Comparison of ENCODE assay signal across 19 mouse cellular contexts in the genomic region with DNA sequence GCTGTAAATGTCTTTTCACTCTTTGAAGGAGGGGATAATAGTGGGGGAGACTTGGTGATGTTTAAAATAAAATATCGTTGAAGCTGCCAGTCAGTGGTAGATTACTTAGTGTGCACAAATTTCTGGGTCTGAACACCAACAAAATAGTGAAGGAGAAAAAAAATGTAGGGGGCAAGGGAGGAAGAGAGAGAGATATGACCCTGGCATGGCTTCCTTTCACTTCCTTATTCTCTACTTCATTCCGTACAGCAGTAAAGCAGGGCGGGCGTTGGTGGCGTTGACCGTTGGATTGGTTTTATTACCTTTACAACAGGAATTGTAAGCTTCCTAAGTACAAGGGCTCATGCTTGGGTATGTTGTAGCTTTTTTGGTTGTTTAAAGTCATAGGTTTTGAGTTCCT. TPM values are rescaled to one million over a fixed set of nuclear protein-coding genes. Genes with fewer than 3 reads are reported as not detected.
DNase-seq lines count a peak whose midpoint lies in the region; ATAC-seq and TF ChIP-seq lines count a peak whose summit lies in the region.
"Had no signal": no experiment of that assay in that cellular context is flagged by ENCODE, and none has a peak within 500 bp of the region (broad histone marks: within the 10 kb centered on the region; RNA-seq: fewer than 3 reads in every experiment).

No protein-coding gene starts in this region.

- intact Hi-C loops in left cerebral cortex, postnatal 36 days (cut with DNase I) = no loop called here

- H3K79me2 ChIP-seq in MEL (ENCODE audit: control insufficient read depth, insufficient read depth, low read length, poor library complexity) = peaks cover 28% of the 10 kb centered on the region

- no peak for ATAC-seq in limb, embryonic 14.5 days (ENCODE audit: low FRiP score, low read depth)
- ATAC-seq in intestine, embryonic 15.5 days = no peak
- ATAC-seq: forebrain, embryonic 15.5 days; lung, postnatal 0 days had no signal

- peaks cover 17% of the 10 kb centered on the region for H3K4me1 ChIP-seq in limb, embryonic 14.5 days (ENCODE audit: control insufficient read depth, insufficient read depth, low read length)
- H3K4me1 ChIP-seq in limb, embryonic 10.5 days = peaks cover 21% of the 10 kb centered on the region
- peaks cover 11 to 46% of the 10 kb centered on the region in 2 experiments for H3K4me1 ChIP-seq in MEL (ENCODE audit: control insufficient read depth in 1 of 2, insufficient read depth in 2 of 2, low read length in 2 of 2)
- H3K4me1 ChIP-seq in intestine, embryonic 15.5 days (replicated peaks) = peaks cover 10% of the 10 kb centered on the region
- H3K4me1 ChIP-seq in megakaryocyte, embryonic 14.5 days = peaks cover 79% of the 10 kb centered on the region

- no peaks in the 10 kb centered on the region for H3K36me3 ChIP-seq in limb, embryonic 14.5 days (ENCODE audit: control insufficient read depth, insufficient read depth, low read length)
- H3K36me3 ChIP-seq in limb, embryonic 10.5 days = no peaks in the 10 kb centered on the region; the same call in 1 of the 2 replicates
- H3K36me3 ChIP-seq in MEL (ENCODE audit: control insufficient read depth in 1 of 2, insufficient read depth in 2 of 2, low read length in 2 of 2) = peaks cover 0 to 30% of the 10 kb centered on the region in 2 experiments; a peak in 2 of 4 replicates
- H3K36me3 ChIP-seq in intestine, embryonic 15.5 days = no peaks in the 10 kb centered on the region
- H3K36me3 ChIP-seq in megakaryocyte, embryonic 14.5 days (replicated peaks; ENCODE audit: low read length) = peaks cover 35% of the 10 kb centered on the region
- H3K36me3 ChIP-seq: embryonic facial prominence, embryonic 15.5 days; forebrain, embryonic 15.5 days; hindbrain, embryonic 13.5 days; midbrain, embryonic 12.5 days had no signal

- no peak overlapping the region for H3K27ac ChIP-seq in limb, embryonic 14.5 days (replicated peaks; ENCODE audit: low read depth, low read length)
- H3K27ac ChIP-seq in limb, embryonic 10.5 days = no peak overlapping the region
- H3K27ac ChIP-seq in MEL (ENCODE audit: control insufficient read depth, low read depth, low read length) = peak overlapping the region; percentile 1; the same call in 1 of the 2 replicates
- no peak overlapping the region; the same call in 1 of the 2 replicates for H3K27ac ChIP-seq in intestine, embryonic 15.5 days
- H3K27ac ChIP-seq: embryonic facial prominence, embryonic 15.5 days; forebrain, embryonic 15.5 days; heart, embryonic 10.5 days; hindbrain, embryonic 13.5 days; midbrain, embryonic 12.5 days had no signal

- 83% methylated on average over 6 of the region's 6 CpGs for WGBS in limb, embryonic 14.5 days
- WGBS in limb, embryonic 10.5 days = 86% methylated on average over 6 of the region's 6 CpGs
- 65% methylated on average over 6 of the region's 6 CpGs for WGBS in intestine, embryonic 15.5 days

- no peaks in the 10 kb centered on the region for H3K27me3 ChIP-seq in limb, embryonic 14.5 days (ENCODE audit: control insufficient read depth, insufficient read depth, low read length)
- H3K27me3 ChIP-seq in limb, embryonic 10.5 days (ENCODE audit: low read depth, poor library complexity, severe bottlenecking) = no peaks in the 10 kb centered on the region
- H3K27me3 ChIP-seq in MEL (ENCODE audit: control insufficient read depth in 1 of 2, insufficient read depth in 2 of 2, low read length in 2 of 2) = no peaks in the 10 kb centered on the region
- H3K27me3 ChIP-seq in intestine, embryonic 15.5 days (replicated peaks) = no peaks in the 10 kb centered on the region
- no peaks in the 10 kb centered on the region for H3K27me3 ChIP-seq in megakaryocyte, embryonic 14.5 days (replicated peaks)
- H3K27me3 ChIP-seq: forebrain, embryonic 15.5 days had no signal

- no peak overlapping the region for H3K9ac ChIP-seq in limb, embryonic 14.5 days (ENCODE audit: low read depth, low read length, severe bottlenecking)
- H3K9ac ChIP-seq in MEL (ENCODE audit: control insufficient read depth, low read depth, low read length, poor library complexity, severe bottlenecking) = peak overlapping the region; percentile 84
- H3K9ac ChIP-seq in intestine, embryonic 15.5 days = no peak overlapping the region
- H3K9ac ChIP-seq: embryonic facial prominence, embryonic 15.5 days; forebrain, embryonic 15.5 days; hindbrain, embryonic 13.5 days; midbrain, embryonic 12.5 days had no signal

- no peak for TF ChIP-seq POLR2A in limb, embryonic 14.5 days (IDR thresholded peaks at IDR 0.05; ENCODE audit: borderline replicate concordance, extremely low read depth, insufficient read depth, insufficient read length)
- no peak for TF ChIP-seq POLR2A in MEL (IDR thresholded peaks at IDR 0.05; ENCODE audit: control insufficient read depth in 1 of 2, insufficient read depth in 1 of 2, low read depth in 1 of 2, low read length in 2 of 2, poor library complexity in 1 of 2)

- TF ChIP-seq RAD21 in MEL (IDR thresholded peaks at IDR 0.05; ENCODE audit: low read depth, low read length) = no peak

- no peak for DNase-seq in limb, embryonic 14.5 days (ENCODE audit: low spot score)
- DNase-seq in limb, embryonic 10.5 days (ENCODE audit: low spot score) = no peak
- DNase-seq in MEL (ENCODE audit: low read depth, low spot score) = no peak
- DNase-seq in right cerebral cortex, postnatal 4 days = no peak
- no peak for DNase-seq in left cerebral cortex, postnatal 36 days (ENCODE audit: low spot score in 2 of 2)
- DNase-seq: cerebellum, adult 18-20 months; layer of hippocampus, adult 9-11 months; thymus, adult 2 months had no signal

- peak in 1 of 2 experiments; percentile 44; a peak in 1 of 4 replicates for TF ChIP-seq EP300 in MEL (IDR thresholded peaks at IDR 0.05; ENCODE audit: low read depth in 1 of 2, low read length in 2 of 2)

- no peaks in the 10 kb centered on the region for H3K9me3 ChIP-seq in limb, embryonic 14.5 days (ENCODE audit: control insufficient read depth, low read length)
- H3K9me3 ChIP-seq in limb, embryonic 10.5 days (replicated peaks) = no peaks in the 10 kb centered on the region
- no peaks in the 10 kb centered on the region for H3K9me3 ChIP-seq in MEL (replicated peaks; ENCODE audit: insufficient read depth, low read length)
- no peaks in the 10 kb centered on the region for H3K9me3 ChIP-seq in intestine, embryonic 15.5 days
- no peaks in the 10 kb centered on the region for H3K9me3 ChIP-seq in megakaryocyte, embryonic 14.5 days
- H3K9me3 ChIP-seq: embryonic facial prominence, embryonic 15.5 days; forebrain, embryonic 15.5 days; heart, embryonic 10.5 days; hindbrain, embryonic 13.5 days; midbrain, embryonic 12.5 days had no signal

- H3K4me2 ChIP-seq in limb, embryonic 14.5 days (replicated peaks; ENCODE audit: low read depth, low read length, severe bottlenecking) = 0 out of 2 replicates have a peak overlapping the region, but pooled peaks have one; percentile 2
- H3K4me2 ChIP-seq in intestine, embryonic 15.5 days (replicated peaks) = peak overlapping the region; percentile 86

- no peak for TF ChIP-seq CTCF in MEL (IDR thresholded peaks at IDR 0.05 in 2 of 3, conservative IDR thresholded peaks at IDR 0.05 in 1 of 3; ENCODE audit: control insufficient read depth in 1 of 3, insufficient read depth in 1 of 3, low read depth in 2 of 3, low read length in 3 of 3, poor library complexity in 1 of 3, severe bottlenecking in 1 of 3)

- H3K4me3 ChIP-seq in limb, embryonic 14.5 days (replicated peaks; ENCODE audit: low read length) = no peak overlapping the region
- no peak overlapping the region for H3K4me3 ChIP-seq in limb, embryonic 10.5 days
- H3K4me3 ChIP-seq in MEL (ENCODE audit: control insufficient read depth in 1 of 2, insufficient read depth in 1 of 2, low read depth in 2 of 2, low read length in 2 of 2) = peak overlapping the region; percentile 24 to 65
- H3K4me3 ChIP-seq in intestine, embryonic 15.5 days (replicated peaks) = no peak overlapping the region
- peak overlapping the region; percentile 98 for H3K4me3 ChIP-seq in megakaryocyte, embryonic 14.5 days (replicated peaks)
- H3K4me3 ChIP-seq: embryonic facial prominence, embryonic 15.5 days; forebrain, embryonic 15.5 days; heart, embryonic 10.5 days; hindbrain, embryonic 13.5 days; midbrain, embryonic 12.5 days had no signal

RNA-seq across cellular contexts. Expression of a gene that starts 2.0 kb away (rescaled TPM):
- 0.10 TPM in 2 replicates for polyA plus RNA-seq in limb, embryonic 14.5 days (2012; rRNA removed)
- polyA plus RNA-seq in limb, embryonic 14.5 days (2014; fragmentation: Nextera tagmentation; extraction: Ambion mirVana) = not detected in 2 replicates
- not detected in 2 replicates for polyA plus RNA-seq in limb, embryonic 10.5 days (2016; fragmentation: Nextera tagmentation; extraction: Ambion mirVana)
- 0.23 and 0.50 TPM in 2 replicates for total RNA-seq in MEL (2012; rRNA removed)
- polyA plus RNA-seq in MEL (2012; ENCODE audit: insufficient read depth in 1 of 2, insufficient read length in 2 of 2, low read depth in 1 of 2, low replicate concordance in 2 of 2, missing spikeins in 1 of 2) = not detected
- 0.35 TPM in 1 of 2 replicates, not detected in the other for polyA plus RNA-seq in intestine, embryonic 15.5 days (2015; fragmentation: Nextera tagmentation; extraction: Ambion mirVana)
- 0.11 TPM in 1 of 2 replicates, not detected in the other for polyA plus RNA-seq in megakaryocyte, embryonic 14.5 days (2012; ENCODE audit: insufficient read depth, low replicate concordance)
- 1 to 10 TPM; 3.9 to 5.3 TPM for total RNA-seq in left cerebral cortex, postnatal 36 days (2021)
- polyA plus RNA-seq: embryonic facial prominence, embryonic 15.5 days; kidney, embryonic 14.5 days; midbrain, embryonic 12.5 days had no signal

RNA-seq across cellular contexts. Expression of a gene that starts 2.3 kb away (rescaled TPM):
- 82.0 and 110 TPM in 2 replicates for polyA plus RNA-seq in limb, embryonic 14.5 days (2012; rRNA removed)
- 94.9 and 109 TPM in 2 replicates for polyA plus RNA-seq in limb, embryonic 14.5 days (2014; fragmentation: Nextera tagmentation; extraction: Ambion mirVana)
- polyA plus RNA-seq in limb, embryonic 10.5 days (2016; fragmentation: Nextera tagmentation; extraction: Ambion mirVana) = 38.9 and 46.1 TPM in 2 replicates
- total RNA-seq in MEL (2012; rRNA removed) = 38.0 and 44.3 TPM in 2 replicates
- 10 to 100 TPM in 1 of 2 experiments, not detected in 1; 54.0 TPM for polyA plus RNA-seq in MEL (2012; ENCODE audit: insufficient read depth in 1 of 2, insufficient read length in 2 of 2, low read depth in 1 of 2, low replicate concordance in 2 of 2, missing spikeins in 1 of 2)
- polyA plus RNA-seq in intestine, embryonic 15.5 days (2015; fragmentation: Nextera tagmentation; extraction: Ambion mirVana) = 108 and 120 TPM in 2 replicates
- 125 and 176 TPM in 2 replicates for polyA plus RNA-seq in megakaryocyte, embryonic 14.5 days (2012; ENCODE audit: insufficient read depth, low replicate concordance)
- total RNA-seq in left cerebral cortex, postnatal 36 days (2021) = 10 to 100 TPM; 47.0 to 50.8 TPM

RNA-seq across cellular contexts. Expression of a gene that starts 36.1 kb away (rescaled TPM):
- 0.06 and 0.16 TPM in 2 replicates for polyA plus RNA-seq in limb, embryonic 14.5 days (2012; rRNA removed)
- polyA plus RNA-seq in limb, embryonic 14.5 days (2014; fragmentation: Nextera tagmentation; extraction: Ambion mirVana) = not detected in 2 replicates
- polyA plus RNA-seq in limb, embryonic 10.5 days (2016; fragmentation: Nextera tagmentation; extraction: Ambion mirVana) = 0.15 TPM in 1 of 2 replicates, not detected in the other
- total RNA-seq in MEL (2012; rRNA removed) = not detected in 2 replicates
- under 1 TPM in 1 of 2 experiments, not detected in 1; 0.13 TPM for polyA plus RNA-seq in MEL (2012; ENCODE audit: insufficient read depth in 1 of 2, insufficient read length in 2 of 2, low read depth in 1 of 2, low replicate concordance in 2 of 2, missing spikeins in 1 of 2)
- 3.8 and 4.2 TPM in 2 replicates for polyA plus RNA-seq in intestine, embryonic 15.5 days (2015; fragmentation: Nextera tagmentation; extraction: Ambion mirVana)
- polyA plus RNA-seq in megakaryocyte, embryonic 14.5 days (2012; ENCODE audit: insufficient read depth, low replicate concordance) = 2.1 TPM in 1 of 2 replicates, not detected in the other
- 10 to 100 TPM; 21.4 to 28.7 TPM for total RNA-seq in left cerebral cortex, postnatal 36 days (2021)
- total RNA-seq: gastrocnemius, adult 18-20 months had no signal
- polyA plus RNA-seq: heart, embryonic 10.5 days; kidney, embryonic 14.5 days; limb, embryonic 11.5 days; thymus, adult 2 months had no signal

RNA-seq across cellular contexts. Expression of a gene that starts 55.2 kb away (rescaled TPM):
- 46.8 and 48.6 TPM in 2 replicates for polyA plus RNA-seq in limb, embryonic 14.5 days (2012; rRNA removed)
- 16.8 and 21.6 TPM in 2 replicates for polyA plus RNA-seq in limb, embryonic 14.5 days (2014; fragmentation: Nextera tagmentation; extraction: Ambion mirVana)
- polyA plus RNA-seq in limb, embryonic 10.5 days (2016; fragmentation: Nextera tagmentation; extraction: Ambion mirVana) = 17.4 and 22.1 TPM in 2 replicates
- 46.5 and 47.6 TPM in 2 replicates for total RNA-seq in MEL (2012; rRNA removed)
- polyA plus RNA-seq in MEL (2012; ENCODE audit: insufficient read depth in 1 of 2, insufficient read length in 2 of 2, low read depth in 1 of 2, low replicate concordance in 2 of 2, missing spikeins in 1 of 2) = 10 to 100 TPM; 48.4 to 60.4 TPM
- polyA plus RNA-seq in intestine, embryonic 15.5 days (2015; fragmentation: Nextera tagmentation; extraction: Ambion mirVana) = 11.5 and 12.7 TPM in 2 replicates
- 15.7 and 16.8 TPM in 2 replicates for polyA plus RNA-seq in megakaryocyte, embryonic 14.5 days (2012; ENCODE audit: insufficient read depth, low replicate concordance)
- 100 to 1,000 TPM; 101 to 125 TPM for total RNA-seq in left cerebral cortex, postnatal 36 days (2021)

Comparison
In these comparisons a context has a peak if more than half of its experiments do, and no peak if none do; other contexts are left out.
1. H3K4me3 ChIP-seq: peak in MEL (2 of 2) and megakaryocyte, embryonic 14.5 days (single experiment); none in limb, embryonic 14.5 days (single experiment), limb, embryonic 10.5 days (single experiment) and intestine, embryonic 15.5 days (single experiment).